Mouse (Mus musculus) stomach, embryonic 16.5 days (tissue): Measurements from ENCODE around the gene Prrt3. TPM values are rescaled to one million over a fixed set of nuclear protein-coding genes. Genes with fewer than 3 reads are reported as not detected.
A peak's percentile ranks its signal among the peaks of the same experiment; 100 is the strongest.

Source experiments
- ATAC-seq: fragments of 200-750 bp; cut with Nextera tagmentation; 2 replicates; pipeline ENCODE4 v1.8.0; 2017; ENCODE audit warnings: moderate number of reproducible peaks, moderate TSS enrichment; ENCODE audit not compliant: insufficient read depth, low FRiP score
- H3K27ac ChIP-seq: fragments of 300-500 bp; sonication (generic); 2 replicates; pipeline ENCODE4 v1.5.1; 2014; ENCODE audit warnings: low read length
- H3K27me3 ChIP-seq: fragments of 300-500 bp; sonication (generic); 2 replicates; pipeline ENCODE4 v1.6.1; 2014; ENCODE audit warnings: low read length, control low read depth, mixed read lengths; ENCODE audit not compliant: control insufficient read depth, insufficient read depth
- H3K36me3 ChIP-seq: fragments of 300-500 bp; sonication (generic); 2 replicates; pipeline ENCODE4 v1.6.1; 2014; ENCODE audit warnings: low read length; ENCODE audit not compliant: control insufficient read depth, insufficient read depth
- H3K4me1 ChIP-seq: fragments of 300-500 bp; sonication (generic); 2 replicates; pipeline ENCODE4 v1.6.1; 2014; ENCODE audit warnings: low read length, control low read depth, mixed read lengths; ENCODE audit not compliant: control insufficient read depth, insufficient read depth
- H3K4me2 ChIP-seq: fragments of 300-500 bp; sonication (generic); 2 replicates; pipeline ENCODE4 v1.6.1; 2014; ENCODE audit warnings: low read depth, low read length, mixed read lengths
- H3K4me3 ChIP-seq: fragments of 300-500 bp; sonication (generic); replicated peaks from 2 replicates; pipeline ENCODE4 v1.5.1; 2014; ENCODE audit warnings: mild to moderate bottlenecking, low read length
- H3K9ac ChIP-seq: fragments of 300-500 bp; sonication (generic); 2 replicates; pipeline ENCODE4 v1.6.1; 2014; ENCODE audit warnings: low read length
- H3K9me3 ChIP-seq: fragments of 300-500 bp; sonication (generic); replicated peaks from 2 replicates; pipeline ENCODE4 v1.6.1; 2016; ENCODE audit warnings: low read length, control low read depth; ENCODE audit not compliant: control insufficient read depth
- WGBS: fragments of 180-500 bp; shearing (Covaris S2); extraction: QIAGEN DNeasy Blood & Tissue Kit; methylation state at CpG from one replicate; pipeline ENCODE4 v1.1.7; 2014; 5-methylcytosine and 5-hydroxymethylcytosine counted together
- polyA plus RNA-seq: library from polyadenylated mRNA; unstranded; fragments of >200 nt; fragmentation: Nextera tagmentation; extraction: Ambion mirVana; gene quantifications from 2 replicates; pipeline ENCODE4 v1.2.1, GENCODE M21; 2015

The Prrt3 gene
- polyA plus RNA-seq, 1 experiment from 2014 or later, result 0.52 TPM

DNA sequence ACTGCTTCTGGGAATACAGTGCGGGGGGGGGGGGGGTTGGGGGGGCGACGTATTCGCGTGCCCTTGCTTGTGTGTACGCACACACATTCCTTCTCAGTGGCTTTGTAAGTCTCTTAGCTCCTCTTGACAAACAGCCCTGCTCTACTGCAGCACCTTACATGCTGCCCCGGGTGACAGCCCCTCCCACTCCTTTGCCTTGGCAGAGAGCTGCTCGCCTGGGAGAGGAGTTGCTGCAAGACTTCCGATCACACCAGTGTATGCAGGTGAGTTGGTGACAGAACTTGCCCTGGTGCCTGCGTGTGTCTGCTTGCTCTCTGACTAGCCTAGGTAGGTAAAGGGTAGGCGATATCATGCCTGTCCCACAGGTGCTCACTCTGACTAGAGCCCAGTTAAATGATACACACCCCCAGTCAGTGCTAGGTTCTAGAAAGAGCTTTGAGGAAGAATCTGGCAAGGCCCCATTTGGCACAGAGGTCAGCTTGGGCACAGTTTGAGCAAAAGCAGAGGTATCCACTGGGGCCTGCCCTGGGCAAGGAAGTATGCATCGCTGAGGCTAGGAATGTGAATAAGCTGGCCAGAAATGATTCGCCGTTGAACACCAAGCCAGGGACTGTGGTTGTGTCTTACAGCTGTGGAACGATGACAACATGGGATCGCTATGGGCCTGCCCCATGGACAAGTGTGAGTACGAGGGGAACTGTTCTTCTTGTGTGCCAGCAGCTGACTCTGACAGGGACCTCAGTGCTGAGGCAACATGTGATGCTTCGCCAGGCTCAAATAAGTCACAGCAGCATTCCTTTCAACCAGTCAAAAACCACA lies 21.0 kb downstream of the Prrt3 start:
- Histone ChIP-seq H3K27ac (0 out of 2 replicates have a peak overlapping the region, but pooled peaks have one; percentile 38), H3K4me1 (peaks cover 11% of the 10 kb centered on the region), H3K36me3 (no peaks in the 10 kb centered on the region), H3K9me3 (no peaks in the 10 kb centered on the region), H3K27me3 (0 out of 2 replicates have a peak, but pooled peaks cover 7% of the 10 kb centered on the region), H3K4me3 (no peak overlapping the region), H3K9ac (no peak overlapping the region), H3K4me2 (no peak overlapping the region)
- peak; percentile 16; the same call in 1 of the 2 replicates for ATAC-seq
- 55% methylated on average over 18 of the region's 18 CpGs for WGBS

- no peak overlapping the region for H3K4me2 ChIP-seq
- H3K27me3 ChIP-seq, result 0 out of 2 replicates have a peak, but pooled peaks cover 7% of the 10 kb centered on the region
- WGBS, result 86% methylated on average over 10 of the region's 10 CpGs
- H3K4me1 ChIP-seq, result peaks cover 10% of the 10 kb centered on the region
- ATAC-seq, result no peak
- H3K36me3 ChIP-seq, result no peaks in the 10 kb centered on the region
- no peak overlapping the region for H3K4me3 ChIP-seq
- H3K9me3 ChIP-seq, result no peaks in the 10 kb centered on the region
- H3K27ac ChIP-seq, result no peak overlapping the region
- H3K9ac ChIP-seq, result no peak overlapping the region
These were observed 22.8 kb downstream of the Prrt3 start for GRCm38 (mm10) chr6:113478906-113479305.

- no peak overlapping the region for H3K27ac ChIP-seq
- H3K36me3 ChIP-seq, result no peaks in the 10 kb centered on the region
- H3K4me3 ChIP-seq, result no peak overlapping the region
- H3K4me2 ChIP-seq, result no peak overlapping the region
- 0 out of 2 replicates have a peak, but pooled peaks cover 3% of the 10 kb centered on the region for H3K27me3 ChIP-seq
- peaks cover 7% of the 10 kb centered on the region for H3K4me1 ChIP-seq
- 22% methylated on average over 7 of the region's 7 CpGs for WGBS
- no peaks in the 10 kb centered on the region for H3K9me3 ChIP-seq
- no peak overlapping the region for H3K9ac ChIP-seq
- no peak for ATAC-seq
These were observed 24.4 kb downstream of the Prrt3 start for GRCm38 (mm10) chr6:113477353-113477752.

GRCm38 (mm10) chr6:113473715-113474114 lies 28.0 kb downstream of the Prrt3 start:
- no peak for ATAC-seq
- Histone ChIP-seq H3K27me3 (no peaks in the 10 kb centered on the region), H3K27ac (no peak overlapping the region), H3K4me1 (peaks cover 20% of the 10 kb centered on the region), H3K9ac (no peak overlapping the region), H3K36me3 (no peaks in the 10 kb centered on the region), H3K4me2 (no peak overlapping the region), H3K4me3 (no peak overlapping the region), H3K9me3 (no peaks in the 10 kb centered on the region)
- 86% methylated on average over 6 of the region's 6 CpGs for WGBS

- WGBS, result 62% methylated on average over 2 of the region's 2 CpGs
- Histone ChIP-seq H3K27ac (no peak overlapping the region), H3K27me3 (no peaks in the 10 kb centered on the region), H3K9ac (no peak overlapping the region), H3K4me1 (peaks cover 20% of the 10 kb centered on the region), H3K9me3 (no peaks in the 10 kb centered on the region), H3K36me3 (no peaks in the 10 kb centered on the region), H3K4me3 (no peak overlapping the region), H3K4me2 (no peak overlapping the region)
- ATAC-seq, result no peak
These were observed 28.5 kb downstream of the Prrt3 start for GRCm38 (mm10) chr6:113473246-113473645.

GRCm38 (mm10) chr6:113472061-113472460 lies 29.7 kb downstream of the Prrt3 start:
- Histone ChIP-seq H3K9ac (peak overlapping the region; percentile 83), H3K27ac (peak overlapping the region; percentile 93), H3K9me3 (no peaks in the 10 kb centered on the region), H3K4me1 (peaks cover 20% of the 10 kb centered on the region), H3K36me3 (no peaks in the 10 kb centered on the region), H3K27me3 (no peaks in the 10 kb centered on the region), H3K4me2 (peak overlapping the region; percentile 74), H3K4me3 (peak overlapping the region; percentile 49)
- ATAC-seq, result peak; percentile 52; the same call in 1 of the 2 replicates
- 64% methylated on average over 10 of the region's 10 CpGs for WGBS

DNA sequence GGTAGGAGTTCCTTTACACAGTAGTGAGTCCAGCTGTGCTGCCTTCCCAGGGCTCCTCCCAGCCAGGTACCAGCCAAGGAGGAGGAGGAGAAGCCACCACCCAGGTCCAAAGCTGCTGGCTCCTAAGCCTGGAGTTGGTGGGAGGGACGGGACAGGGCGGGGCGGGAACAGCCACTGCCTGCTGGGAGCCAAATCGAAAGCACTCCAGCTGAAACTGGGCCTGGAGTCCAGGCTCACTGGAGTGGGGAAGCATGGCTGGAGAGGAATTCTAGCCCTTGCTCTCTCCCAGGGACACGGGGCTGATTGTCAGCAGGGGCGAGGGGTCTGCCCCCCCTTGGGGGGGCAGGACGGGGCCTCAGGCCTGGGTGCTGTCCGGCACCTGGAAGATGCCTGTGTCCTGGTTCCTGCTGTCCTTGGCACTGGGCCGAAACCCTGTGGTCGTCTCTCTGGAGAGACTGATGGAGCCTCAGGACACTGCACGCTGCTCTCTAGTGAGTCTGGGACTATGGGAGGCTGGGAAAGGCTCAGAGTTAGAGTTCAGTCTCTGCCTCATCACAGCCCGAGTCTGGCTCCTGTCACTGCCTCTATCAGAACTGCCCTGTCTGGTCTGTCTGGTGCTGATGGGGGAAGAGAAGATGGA lies 30.3 kb downstream of the Prrt3 start, which contains the start of gene Il17rc:
Gene Il17rc (plus strand): TSS at position 131 of the 640 bp plus-strand sequence.
- Histone ChIP-seq H3K4me2 (peak within 1 kb of the TSS; percentile 74), H3K4me1 (peaks cover 20% of the 10 kb centered on the region), H3K9ac (peak within 1 kb of the TSS; percentile 83), H3K36me3 (no peaks in the 10 kb centered on the region), H3K27me3 (no peaks in the 10 kb centered on the region), H3K9me3 (no peaks in the 10 kb centered on the region), H3K4me3 (peak within 1 kb of the TSS; percentile 49), H3K27ac (peak within 1 kb of the TSS; percentile 93)
- 22% methylated on average over 12 of the region's 12 CpGs for WGBS
- ATAC-seq, result peak; percentile 78

GRCm38 (mm10) chr6:113469432-113469831 lies 32.3 kb downstream of the Prrt3 start:
- H3K4me1 ChIP-seq, result peaks cover 20% of the 10 kb centered on the region
- ATAC-seq, result peak; percentile 74; the same call in 1 of the 2 replicates
- no peak overlapping the region for H3K27ac ChIP-seq
- peak overlapping the region; percentile 38 for H3K9ac ChIP-seq
- 2% methylated on average over 31 of the region's 31 CpGs for WGBS
- H3K9me3 ChIP-seq, result no peaks in the 10 kb centered on the region
- peak overlapping the region; percentile 39 for H3K4me3 ChIP-seq
- H3K4me2 ChIP-seq, result peak overlapping the region; percentile 63
- H3K27me3 ChIP-seq, result no peaks in the 10 kb centered on the region
- no peaks in the 10 kb centered on the region for H3K36me3 ChIP-seq

GRCm38 (mm10) chr6:113469021-113469420 lies 32.7 kb downstream of the Prrt3 start:
- no peaks in the 10 kb centered on the region for H3K36me3 ChIP-seq
- 5% methylated on average over 9 of the region's 9 CpGs for WGBS
- ATAC-seq, result peak; percentile 35; the same call in 1 of the 2 replicates

More at GRCm38 (mm10) chr6:113469021-113469420, 32.7 kb downstream of the Prrt3 start:
- H3K27ac ChIP-seq, result no peak overlapping the region
- peak overlapping the region; percentile 38 for H3K9ac ChIP-seq
- H3K4me3 ChIP-seq, result peak overlapping the region; percentile 39
- no peaks in the 10 kb centered on the region for H3K9me3 ChIP-seq
- H3K4me2 ChIP-seq, result peak overlapping the region; percentile 63
- no peaks in the 10 kb centered on the region for H3K27me3 ChIP-seq
- H3K4me1 ChIP-seq, result peaks cover 20% of the 10 kb centered on the region
